ENCODE assay signal across 20 mouse cellular contexts in the genomic region with DNA sequence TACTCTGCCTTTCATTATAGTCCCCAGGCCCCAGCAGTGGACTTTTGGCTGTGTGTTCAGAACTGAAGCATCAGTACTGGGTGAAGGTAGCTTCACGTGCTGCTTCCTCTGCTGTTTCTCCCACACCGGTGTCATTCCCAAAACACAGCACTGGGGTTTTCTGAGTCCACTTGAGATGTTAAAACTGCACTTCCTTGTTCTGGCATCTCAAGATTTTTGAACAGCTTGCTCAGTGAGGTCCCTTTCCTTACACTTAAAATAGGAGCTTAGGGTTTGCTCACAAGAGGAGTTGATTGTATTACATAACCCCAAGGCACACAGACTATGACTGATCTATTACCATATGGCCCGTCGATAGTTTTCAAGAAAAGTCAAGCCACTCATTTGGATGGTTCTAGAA. TPM values are rescaled to one million over a fixed set of nuclear protein-coding genes. Genes with fewer than 3 reads are reported as not detected.
"Had no signal": no experiment of that assay in that cellular context is flagged by ENCODE, and none has a peak within 500 bp of the region (broad histone marks: within the 10 kb centered on the region; RNA-seq: fewer than 3 reads in every experiment).

No protein-coding gene starts in this region.

- ATAC-seq: midbrain, embryonic 16.5 days had no signal

- H3K27ac ChIP-seq: midbrain, embryonic 10.5 days; midbrain, embryonic 12.5 days; neural tube, embryonic 13.5 days; neural tube, embryonic 15.5 days had no signal

- H3K4me3 ChIP-seq: midbrain, embryonic 10.5 days; midbrain, embryonic 12.5 days; myocyte; neural tube, embryonic 13.5 days; neural tube, embryonic 15.5 days had no signal

- DNase-seq: lung, adult 18-20 months; lung, embryonic 14.5 days; lung, postnatal 10 days; lung, postnatal 4 days; midbrain, embryonic 14.5 days; retina, postnatal 1 day; right cerebral cortex, adult 18-20 months; right cerebral cortex, postnatal 25 days; right cerebral cortex, postnatal 4 days; spleen, adult 18-20 months; thymus, adult 2 months; thymus, postnatal 14 days; thymus, postnatal 36 days had no signal

RNA-seq across cellular contexts. Expression of a gene that starts 26.1 kb away (rescaled TPM):
- total RNA-seq: megakaryocyte-erythroid progenitor cell, adult 5-6 weeks had no signal
